Mouse (Mus musculus) heart, embryonic 15.5 days (tissue): ENCODE measurements around the gene Ddb2. TPM values are rescaled to one million over a fixed set of nuclear protein-coding genes. Genes with fewer than 3 reads are reported as not detected.

ENCODE experiments used
- ATAC-seq: fragments of 200-750 bp; cut with Nextera tagmentation; replicated peaks from 2 replicates; pipeline ENCODE4 v1.8.0; 2017; ENCODE audit warnings: low read depth, moderate TSS enrichment; ENCODE audit not compliant: insufficient number of reproducible peaks, insufficient read depth, low FRiP score
- H3K27ac ChIP-seq: fragments of 300-500 bp; sonication (generic); 2 replicates; pipeline ENCODE4 v1.5.1; 2015; ENCODE audit warnings: mild to moderate bottlenecking, inconsistent platforms
- H3K27me3 ChIP-seq: fragments of 300-500 bp; sonication (generic); 2 replicates; pipeline ENCODE4 v1.6.1; 2015; ENCODE audit warnings: inconsistent platforms
- H3K36me3 ChIP-seq: fragments of 300-500 bp; sonication (generic); 2 replicates; pipeline ENCODE4 v1.6.1; 2015; ENCODE audit warnings: mild to moderate bottlenecking, inconsistent platforms
- H3K4me1 ChIP-seq: fragments of 300-500 bp; sonication (generic); replicated peaks from 2 replicates; pipeline ENCODE4 v1.6.1; 2015; ENCODE audit warnings: inconsistent platforms
- H3K4me2 ChIP-seq: fragments of 300-500 bp; sonication (generic); 2 replicates; pipeline ENCODE4 v1.6.1; 2015; ENCODE audit warnings: inconsistent platforms, mild to moderate bottlenecking, moderate library complexity
- H3K4me3 ChIP-seq: fragments of 300-500 bp; sonication (generic); 2 replicates; pipeline ENCODE4 v1.5.1; 2015; ENCODE audit warnings: mild to moderate bottlenecking, inconsistent platforms
- H3K9ac ChIP-seq: fragments of 300-500 bp; sonication (generic); 2 replicates; pipeline ENCODE4 v1.6.1; 2015; ENCODE audit warnings: mild to moderate bottlenecking, inconsistent platforms
- H3K9me3 ChIP-seq: fragments of 300-500 bp; sonication (generic); replicated peaks from 2 replicates; pipeline ENCODE4 v1.6.1; 2016; ENCODE audit warnings: inconsistent platforms
- WGBS: fragments of 180-500 bp; shearing (Covaris S2); methylation state at CpG from one replicate; pipeline ENCODE4 v1.1.7; 2015; ENCODE audit warnings: mixed read lengths; 5-methylcytosine and 5-hydroxymethylcytosine counted together
- polyA plus RNA-seq: library from polyadenylated mRNA; unstranded; fragments of >200 nt; fragmentation: Nextera tagmentation; extraction: Ambion mirVana; gene quantifications from 2 replicates; pipeline ENCODE4 v1.2.1, GENCODE M21; 2015

Gene Ddb2
- polyA plus RNA-seq, 1 experiment from 2014 or later = 8.4 TPM

DNA sequence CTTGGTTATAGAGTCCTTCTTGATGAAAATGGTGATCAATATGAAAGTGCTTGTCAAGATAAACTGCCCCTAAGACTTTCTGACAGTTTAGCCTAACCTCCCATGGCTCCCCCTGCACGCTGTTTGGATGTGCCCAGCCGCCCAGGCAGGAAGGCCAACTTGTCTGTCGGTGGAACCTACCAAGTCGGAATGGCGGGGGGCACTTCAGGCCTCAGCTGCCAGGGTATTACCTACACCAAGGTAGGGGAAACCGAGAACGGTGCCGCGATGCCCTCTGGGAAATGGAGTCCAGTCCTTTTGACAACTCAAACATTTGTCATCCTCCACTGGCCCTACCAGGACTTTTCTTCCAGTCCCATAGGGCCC lies 53.7 kb downstream of the Ddb2 start:
- Histone ChIP-seq H3K4me2 (peak overlapping the region; percentile 97), H3K27me3 (no peaks in the 10 kb centered on the region), H3K36me3 (no peaks in the 10 kb centered on the region; the same call in 1 of the 2 replicates), H3K9ac (peak overlapping the region; percentile 60), H3K27ac (peak overlapping the region; percentile 32), H3K4me3 (peak overlapping the region; percentile 83), H3K9me3 (no peaks in the 10 kb centered on the region), H3K4me1 (peaks cover 11% of the 10 kb centered on the region)
- peak; percentile 89 for ATAC-seq
- WGBS = under 1% methylated on average over 9 of the region's 9 CpGs

GRCm38 (mm10) chr2:91182405-91183147 lies 54.2 kb downstream of the Ddb2 start:
- Histone ChIP-seq H3K9ac (peak overlapping the region; percentile 60), H3K27ac (peak overlapping the region; percentile 32), H3K4me1 (peaks cover 11% of the 10 kb centered on the region), H3K4me2 (peak overlapping the region; percentile 97), H3K9me3 (no peaks in the 10 kb centered on the region), H3K36me3 (no peaks in the 10 kb centered on the region; the same call in 1 of the 2 replicates), H3K4me3 (peak overlapping the region; percentile 83), H3K27me3 (no peaks in the 10 kb centered on the region)
- WGBS = under 1% methylated on average over 81 of the region's 81 CpGs
- peak; percentile 87 for ATAC-seq

DNA sequence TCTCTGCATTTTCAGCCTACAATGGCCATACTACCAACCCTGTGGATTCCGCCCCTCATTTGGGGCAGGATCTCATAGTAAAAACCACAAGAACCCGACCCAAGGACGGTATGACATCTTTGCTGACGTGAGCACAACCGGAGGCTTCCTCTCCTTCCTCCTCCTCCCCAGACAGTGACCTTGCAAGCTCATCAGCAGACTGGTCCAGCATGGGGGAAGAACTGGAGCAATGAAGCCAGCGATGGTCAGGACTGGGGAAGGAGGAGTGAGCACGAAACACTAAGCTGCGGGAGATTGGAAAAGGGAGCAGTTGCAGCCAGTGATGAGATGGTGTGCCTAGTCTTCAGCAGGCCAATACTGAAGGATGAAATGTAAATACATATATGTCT lies 54.8 kb downstream of the Ddb2 start:
- Histone ChIP-seq H3K9ac (peak overlapping the region; percentile 60; the same call in 1 of the 2 replicates), H3K27ac (no peak overlapping the region), H3K4me1 (peaks cover 11% of the 10 kb centered on the region), H3K4me2 (peak overlapping the region; percentile 97), H3K36me3 (no peaks in the 10 kb centered on the region; the same call in 1 of the 2 replicates), H3K27me3 (no peaks in the 10 kb centered on the region), H3K4me3 (peak overlapping the region; percentile 83), H3K9me3 (no peaks in the 10 kb centered on the region)
- no peak for ATAC-seq
- 18% methylated on average over 8 of the region's 8 CpGs for WGBS

- no peak for ATAC-seq
- Histone ChIP-seq H3K9me3 (no peaks in the 10 kb centered on the region), H3K9ac (no peak overlapping the region), H3K4me2 (no peak overlapping the region), H3K36me3 (no peaks in the 10 kb centered on the region; the same call in 1 of the 2 replicates), H3K27ac (no peak overlapping the region), H3K4me3 (no peak overlapping the region), H3K27me3 (no peaks in the 10 kb centered on the region), H3K4me1 (peaks cover 15% of the 10 kb centered on the region)
- WGBS = 59% methylated on average over 5 of the region's 5 CpGs
Measured at GRCm38 (mm10) chr2:91180706-91181105, 56.1 kb downstream of the Ddb2 start.

- H3K9me3 ChIP-seq = no peaks in the 10 kb centered on the region
- H3K9ac ChIP-seq = no peak overlapping the region
- H3K4me2 ChIP-seq = no peak overlapping the region
- 34% methylated on average over 4 of the region's 4 CpGs for WGBS
- H3K4me1 ChIP-seq = peaks cover 15% of the 10 kb centered on the region
- H3K36me3 ChIP-seq = no peaks in the 10 kb centered on the region; the same call in 1 of the 2 replicates
- ATAC-seq = no peak
- H3K27ac ChIP-seq = no peak overlapping the region
- H3K4me3 ChIP-seq = no peak overlapping the region
- H3K27me3 ChIP-seq = no peaks in the 10 kb centered on the region
Measured at GRCm38 (mm10) chr2:91179825-91180224, 57.0 kb downstream of the Ddb2 start.

DNA sequence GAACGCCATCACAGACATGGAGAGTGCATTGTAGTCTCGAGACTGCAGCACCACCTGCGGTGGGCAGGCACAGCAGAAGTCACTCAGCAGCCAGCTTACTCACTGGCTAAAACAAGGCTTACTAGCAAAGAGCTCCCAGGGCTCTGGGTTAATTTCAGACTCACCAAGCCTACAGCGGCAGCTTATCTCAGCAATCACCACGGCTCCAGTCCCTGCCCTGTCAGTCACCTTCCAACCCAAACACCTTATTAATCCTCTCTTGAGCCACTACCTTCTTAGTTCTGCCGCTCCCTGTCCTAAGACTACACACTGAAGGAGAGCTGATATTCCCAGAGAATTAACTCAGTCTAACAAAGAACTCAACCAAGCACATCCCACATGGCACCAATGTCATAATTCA lies 60.5 kb downstream of the Ddb2 start:
- H3K4me2 ChIP-seq = no peak overlapping the region
- H3K27me3 ChIP-seq = no peaks in the 10 kb centered on the region
- peaks cover 5% of the 10 kb centered on the region for H3K4me1 ChIP-seq
- WGBS = 62% methylated on average over 6 of the region's 6 CpGs
- H3K27ac ChIP-seq = no peak overlapping the region
- peaks cover 5% of the 10 kb centered on the region; the same call in 1 of the 2 replicates for H3K36me3 ChIP-seq
- H3K4me3 ChIP-seq = no peak overlapping the region
- ATAC-seq = no peak
- no peak overlapping the region for H3K9ac ChIP-seq
- H3K9me3 ChIP-seq = no peaks in the 10 kb centered on the region

DNA sequence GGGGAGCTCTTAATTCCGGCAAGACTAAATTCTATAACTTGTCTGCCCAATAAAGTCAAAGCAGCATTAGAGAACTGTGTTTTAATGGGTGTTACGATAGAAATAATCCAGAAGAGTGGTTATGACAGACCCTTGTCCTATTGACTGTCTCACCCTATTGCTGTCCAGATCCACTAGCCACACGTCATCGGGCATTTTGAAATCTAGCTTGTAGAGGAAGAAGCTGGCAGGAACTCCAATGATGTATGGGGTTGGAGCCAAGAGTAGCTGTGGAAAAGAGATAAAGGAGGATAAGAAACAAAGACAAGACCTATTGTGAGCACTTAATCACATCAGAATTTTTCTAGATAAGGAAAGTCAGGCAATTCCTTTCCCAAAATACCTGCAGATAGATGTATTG lies 61.3 kb downstream of the Ddb2 start:
- Histone ChIP-seq H3K4me1 (peaks cover 5% of the 10 kb centered on the region), H3K36me3 (peaks cover 5% of the 10 kb centered on the region; the same call in 1 of the 2 replicates), H3K4me3 (no peak overlapping the region), H3K4me2 (no peak overlapping the region), H3K27ac (no peak overlapping the region), H3K9me3 (no peaks in the 10 kb centered on the region), H3K9ac (no peak overlapping the region), H3K27me3 (no peaks in the 10 kb centered on the region)
- WGBS = 55% methylated on average over 4 of the region's 4 CpGs
- no peak for ATAC-seq

GRCm38 (mm10) chr2:91169587-91170322 lies 67.0 kb downstream of the Ddb2 start:
- 67% methylated on average over 25 of the region's 25 CpGs for WGBS
- Histone ChIP-seq H3K27ac (no peak overlapping the region), H3K4me3 (no peak overlapping the region), H3K4me1 (0 out of 2 replicates have a peak, but pooled peaks cover 3% of the 10 kb centered on the region), H3K9ac (no peak overlapping the region), H3K36me3 (peaks cover 9% of the 10 kb centered on the region; the same call in 1 of the 2 replicates), H3K9me3 (no peaks in the 10 kb centered on the region), H3K4me2 (no peak overlapping the region), H3K27me3 (no peaks in the 10 kb centered on the region)
- ATAC-seq = no peak

- Histone ChIP-seq H3K9ac (no peak overlapping the region), H3K27ac (no peak overlapping the region), H3K4me2 (no peak overlapping the region), H3K9me3 (no peaks in the 10 kb centered on the region), H3K4me3 (no peak overlapping the region), H3K36me3 (peaks cover 5% of the 10 kb centered on the region; the same call in 1 of the 2 replicates), H3K27me3 (no peaks in the 10 kb centered on the region), H3K4me1 (0 out of 2 replicates have a peak, but pooled peaks cover 6% of the 10 kb centered on the region)
- 53% methylated on average over 4 of the region's 4 CpGs for WGBS
- no peak for ATAC-seq
Measured at GRCm38 (mm10) chr2:91167629-91168028, 69.2 kb downstream of the Ddb2 start.

DNA sequence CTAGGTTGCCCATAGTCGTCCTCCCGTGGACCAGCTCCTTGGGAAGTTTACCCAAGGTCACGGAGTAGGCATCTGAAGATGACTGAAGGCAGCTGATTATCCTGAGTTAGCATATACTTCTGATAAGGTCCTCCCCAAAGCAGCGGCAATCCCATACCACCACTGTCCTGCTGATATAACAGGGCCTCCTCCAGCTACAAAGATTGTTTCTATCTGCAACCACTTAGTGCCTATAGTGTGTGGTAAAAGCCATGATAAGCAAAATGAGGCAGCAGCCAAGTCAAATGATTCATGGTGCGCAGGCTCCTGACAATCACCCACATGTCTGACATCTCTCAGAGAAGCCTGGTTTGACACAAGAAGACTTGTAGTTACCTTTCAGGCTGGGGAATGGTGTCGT lies 71.8 kb downstream of the Ddb2 start:
- WGBS = 39% methylated on average over 6 of the region's 6 CpGs
- Histone ChIP-seq H3K9me3 (no peaks in the 10 kb centered on the region), H3K4me2 (no peak overlapping the region), H3K4me3 (no peak overlapping the region), H3K27ac (no peak overlapping the region), H3K36me3 (0 out of 2 replicates have a peak, but pooled peaks cover 5% of the 10 kb centered on the region), H3K27me3 (no peaks in the 10 kb centered on the region), H3K9ac (no peak overlapping the region), H3K4me1 (peaks cover 13% of the 10 kb centered on the region)
- no peak for ATAC-seq

DNA sequence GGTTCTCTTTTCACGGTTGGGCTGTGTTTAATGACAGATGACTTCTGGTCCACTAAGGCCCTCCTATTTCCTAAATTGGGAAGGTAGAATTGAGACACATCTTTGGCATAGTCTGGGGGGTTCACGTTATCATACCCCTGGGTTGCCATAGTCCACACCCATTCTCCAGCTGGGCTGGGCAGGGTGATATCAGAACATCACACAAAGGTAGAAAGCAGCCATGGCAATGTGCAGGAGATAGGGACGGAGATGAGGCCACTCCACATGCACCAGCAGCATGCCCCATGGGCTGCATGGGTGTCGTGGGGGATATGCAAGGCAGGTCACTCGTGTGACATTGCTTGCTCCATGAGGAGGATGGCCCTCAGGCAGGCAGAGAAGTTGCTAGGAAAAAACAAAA lies 73.2 kb downstream of the Ddb2 start:
- 82% methylated on average over 5 of the region's 5 CpGs for WGBS
- Histone ChIP-seq H3K4me1 (peaks cover 16% of the 10 kb centered on the region), H3K4me3 (no peak overlapping the region), H3K27ac (no peak overlapping the region), H3K4me2 (no peak overlapping the region), H3K9ac (no peak overlapping the region), H3K9me3 (no peaks in the 10 kb centered on the region), H3K36me3 (0 out of 2 replicates have a peak, but pooled peaks cover 5% of the 10 kb centered on the region), H3K27me3 (no peaks in the 10 kb centered on the region)
- ATAC-seq = no peak
